Mouse (Mus musculus) cerebellum, adult 2 months (tissue): ENCODE measurements at regions not wholly inside any gene's neighbourhood (a gene's known extent, or its start where the extent isn't known, plus 50 kb on each side); places are given as distances from the start of the nearest gene placed in this dataset.

Experiments
- CTCF ChIP-seq: fragments of 200-500 bp; IDR thresholded peaks from 2 replicates; pipeline ENCODE4 v1.5.1; 2011; ENCODE audit warnings: low read depth, mild to moderate bottlenecking, control low read depth, low read length, moderate library complexity, borderline replicate concordance; ENCODE audit not compliant: insufficient read depth
- POLR2A ChIP-seq: fragments of 200-500 bp; IDR thresholded peaks from 2 replicates; pipeline ENCODE4 v1.6.1; 2011; ENCODE audit warnings: low read length, control low read depth, borderline replicate concordance; ENCODE audit not compliant: insufficient read depth

DNA sequence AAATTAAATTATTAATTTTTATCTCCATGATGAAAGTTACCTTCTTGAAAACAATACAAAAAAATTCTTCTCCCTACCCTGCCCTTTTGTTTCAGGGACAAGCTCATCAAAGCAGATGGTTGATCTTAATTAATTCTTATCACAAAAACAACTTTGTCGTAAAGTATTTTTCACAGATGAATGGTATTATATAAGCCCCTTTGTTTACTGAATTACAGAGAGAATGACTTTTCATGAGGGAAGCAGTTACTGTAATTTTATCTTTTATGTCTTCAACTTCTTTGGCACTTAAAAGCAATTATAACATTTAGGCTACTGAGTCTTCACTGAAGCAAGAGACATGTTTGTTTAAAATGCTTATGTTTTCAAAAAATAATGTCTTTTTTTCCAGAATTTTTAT, 1303.5 kb upstream of the Got2 start:
- no peak for TF ChIP-seq CTCF
- TF ChIP-seq POLR2A: no peak
